Mouse (Mus musculus) stomach, embryonic 15.5 days (tissue): ENCODE results near the gene Diras2. TPM values are rescaled to one million over a fixed set of nuclear protein-coding genes. Genes with fewer than 3 reads are reported as not detected.

Experiments used
- ATAC-seq: fragments of 200-750 bp; cut with Nextera tagmentation; 2 replicates; pipeline ENCODE4 v1.8.0; 2017; ENCODE audit warnings: low read depth, moderate number of reproducible peaks, moderate TSS enrichment; ENCODE audit not compliant: insufficient read depth, low FRiP score
- H3K27ac ChIP-seq: fragments of 300-500 bp; sonication (generic); 2 replicates; pipeline ENCODE4 v1.5.1; 2015; ENCODE audit warnings: mild to moderate bottlenecking, inconsistent platforms
- H3K27me3 ChIP-seq: fragments of 300-500 bp; sonication (generic); replicated peaks from 2 replicates; pipeline ENCODE4 v1.6.1; 2015; ENCODE audit warnings: inconsistent platforms
- H3K36me3 ChIP-seq: fragments of 300-500 bp; sonication (generic); 2 replicates; pipeline ENCODE4 v1.6.1; 2015; ENCODE audit warnings: inconsistent platforms
- H3K4me1 ChIP-seq: fragments of 300-500 bp; sonication (generic); 2 replicates; pipeline ENCODE4 v1.6.1; 2015; ENCODE audit warnings: inconsistent platforms
- H3K4me2 ChIP-seq: fragments of 300-500 bp; sonication (generic); 2 replicates; pipeline ENCODE4 v1.6.1; 2015; ENCODE audit warnings: mild to moderate bottlenecking, inconsistent platforms
- H3K4me3 ChIP-seq: fragments of 300-500 bp; sonication (generic); replicated peaks from 2 replicates; pipeline ENCODE4 v1.5.1; 2015; ENCODE audit warnings: inconsistent platforms
- H3K9ac ChIP-seq: fragments of 300-500 bp; sonication (generic); 2 replicates; pipeline ENCODE4 v1.6.1; 2015; ENCODE audit warnings: inconsistent platforms
- H3K9me3 ChIP-seq: fragments of 300-500 bp; sonication (generic); 2 replicates; pipeline ENCODE4 v1.6.1; 2016; ENCODE audit warnings: inconsistent platforms
- WGBS: fragments of 180-500 bp; shearing (Covaris S2); methylation state at CpG from one replicate; pipeline ENCODE4 v1.1.7; 2015; 5-methylcytosine and 5-hydroxymethylcytosine counted together
- polyA plus RNA-seq: library from polyadenylated mRNA; unstranded; fragments of >200 nt; fragmentation: Nextera tagmentation; extraction: Ambion mirVana; gene quantifications from 2 replicates; pipeline ENCODE4 v1.2.1, GENCODE M21; 2015

Gene Diras2
- polyA plus RNA-seq, 1 experiment from 2014 or later: 0.55 TPM

DNA sequence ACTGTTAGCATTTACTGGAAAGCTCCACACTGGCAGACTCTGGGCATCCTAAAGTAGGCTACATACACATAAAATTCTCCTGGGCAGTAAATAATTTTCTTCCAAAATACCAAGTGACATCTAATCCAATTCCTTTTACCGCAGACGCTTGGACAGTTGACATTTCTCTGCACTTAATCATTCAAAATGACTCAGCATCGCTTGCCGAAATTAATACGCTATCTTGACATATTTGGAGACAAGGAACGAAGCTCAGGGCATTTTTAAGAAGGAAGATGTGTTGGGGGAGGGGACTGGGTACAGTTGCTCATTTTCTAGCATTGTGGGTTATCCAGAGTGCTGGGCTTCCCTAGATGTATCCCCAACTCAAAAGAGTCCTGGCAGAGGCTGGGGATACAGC is 15.2 kb upstream of the Diras2 start:
- no peak overlapping the region for H3K9ac ChIP-seq
- ATAC-seq: no peak
- H3K4me3 ChIP-seq: no peak overlapping the region
- no peaks in the 10 kb centered on the region for H3K36me3 ChIP-seq
- WGBS: 69% methylated on average over 6 of the region's 6 CpGs
- no peak overlapping the region for H3K4me2 ChIP-seq
- H3K9me3 ChIP-seq: no peaks in the 10 kb centered on the region
- H3K27ac ChIP-seq: no peak overlapping the region
- no peaks in the 10 kb centered on the region for H3K27me3 ChIP-seq
- H3K4me1 ChIP-seq: no peaks in the 10 kb centered on the region

DNA sequence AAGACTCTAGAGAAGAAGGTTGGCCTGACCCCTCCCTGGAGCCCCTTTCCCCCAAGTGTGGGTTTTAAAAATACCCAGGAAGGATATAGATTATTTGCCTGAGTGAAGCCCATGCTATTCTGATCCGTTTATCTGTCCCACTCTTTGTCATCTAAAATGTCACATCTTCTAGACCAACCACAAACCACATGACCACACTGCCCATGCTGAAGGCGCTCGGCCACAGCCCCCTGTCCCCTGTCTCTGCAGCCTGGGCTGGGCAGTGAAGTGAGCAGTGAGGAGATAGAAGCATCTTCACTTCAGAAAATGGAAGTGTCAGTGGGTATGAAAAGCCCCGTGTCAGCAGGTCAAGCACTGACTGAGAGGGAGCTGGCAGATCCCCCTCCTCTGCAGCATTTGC is 11.6 kb upstream of the Diras2 start:
- no peaks in the 10 kb centered on the region for H3K4me1 ChIP-seq

DNA sequence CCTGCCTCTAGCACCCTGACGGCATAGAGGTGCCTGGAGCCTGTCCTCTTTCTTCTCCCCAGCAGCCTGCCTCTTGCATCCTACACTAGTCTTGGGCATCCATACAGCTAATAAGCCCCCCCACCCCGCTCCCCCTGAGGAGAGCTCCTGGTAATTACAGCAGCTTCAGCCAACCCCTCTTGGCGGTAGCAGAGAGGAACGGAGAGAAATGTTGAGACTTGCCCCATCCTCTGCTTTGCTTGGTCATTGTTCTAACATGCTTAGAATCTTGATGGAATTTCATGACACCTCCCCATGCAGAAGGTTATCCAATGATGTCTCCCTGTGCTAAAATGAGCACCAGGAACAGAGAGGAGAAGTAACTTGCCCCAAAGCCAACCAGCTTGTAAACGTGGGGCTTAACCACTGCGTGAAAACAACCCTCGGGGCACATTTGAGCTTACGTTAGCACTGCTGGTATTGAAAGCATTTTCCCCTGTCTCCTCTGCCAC is 11.0 kb upstream of the Diras2 start:
- H3K36me3 ChIP-seq: no peaks in the 10 kb centered on the region
- no peak for ATAC-seq
- no peaks in the 10 kb centered on the region for H3K9me3 ChIP-seq
- no peak overlapping the region for H3K4me3 ChIP-seq
- no peak overlapping the region for H3K9ac ChIP-seq
- WGBS: 69% methylated on average over 8 of the region's 8 CpGs
- no peaks in the 10 kb centered on the region for H3K27me3 ChIP-seq
- no peak overlapping the region for H3K4me2 ChIP-seq
- no peak overlapping the region for H3K27ac ChIP-seq
- H3K4me1 ChIP-seq: no peaks in the 10 kb centered on the region

More for the DNA sequence above, 11.6 kb upstream of the Diras2 start:
- Histone ChIP-seq H3K27ac (no peak overlapping the region), H3K9ac (no peak overlapping the region), H3K27me3 (no peaks in the 10 kb centered on the region), H3K4me2 (no peak overlapping the region), H3K9me3 (no peaks in the 10 kb centered on the region), H3K4me3 (no peak overlapping the region), H3K36me3 (no peaks in the 10 kb centered on the region)
- 75% methylated on average over 4 of the region's 4 CpGs for WGBS
- no peak for ATAC-seq

DNA sequence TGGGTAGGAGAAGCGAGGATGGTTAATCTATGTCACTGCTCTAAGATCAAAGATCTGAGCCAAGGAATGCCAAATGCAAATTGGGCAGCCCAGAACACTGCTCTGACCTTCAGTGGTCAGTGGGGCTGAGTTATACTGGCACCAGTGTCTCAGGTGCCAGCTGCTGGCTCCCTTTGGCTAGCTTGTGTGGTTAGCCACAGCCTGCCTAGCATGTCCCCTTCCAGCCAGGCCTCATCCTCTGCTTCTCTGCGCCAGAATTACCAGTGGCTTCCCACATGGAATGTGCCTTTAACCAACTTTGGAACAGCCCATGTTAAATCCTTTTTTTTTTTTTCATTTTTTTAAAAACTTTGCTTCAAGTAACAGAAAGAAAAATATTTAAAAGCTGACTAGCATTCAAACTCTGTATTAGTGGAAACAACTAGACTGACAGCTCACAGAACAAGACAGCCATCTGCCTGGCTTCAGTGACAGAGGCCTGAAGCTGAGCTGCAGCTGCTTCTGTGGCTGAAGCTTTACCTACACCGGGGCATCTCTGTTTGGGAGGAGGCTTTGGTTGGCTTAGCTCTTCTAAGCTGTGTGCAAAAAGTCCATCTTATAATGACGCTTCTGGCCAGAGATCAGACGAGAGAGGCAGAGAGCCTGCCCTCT is 10.4 kb upstream of the Diras2 start:
- Histone ChIP-seq H3K9me3 (no peaks in the 10 kb centered on the region), H3K36me3 (no peaks in the 10 kb centered on the region), H3K4me1 (no peaks in the 10 kb centered on the region), H3K4me3 (no peak overlapping the region), H3K27ac (no peak overlapping the region), H3K9ac (no peak overlapping the region), H3K4me2 (no peak overlapping the region), H3K27me3 (no peaks in the 10 kb centered on the region)
- no peak for ATAC-seq
- 61% methylated on average over 5 of the region's 5 CpGs for WGBS

DNA sequence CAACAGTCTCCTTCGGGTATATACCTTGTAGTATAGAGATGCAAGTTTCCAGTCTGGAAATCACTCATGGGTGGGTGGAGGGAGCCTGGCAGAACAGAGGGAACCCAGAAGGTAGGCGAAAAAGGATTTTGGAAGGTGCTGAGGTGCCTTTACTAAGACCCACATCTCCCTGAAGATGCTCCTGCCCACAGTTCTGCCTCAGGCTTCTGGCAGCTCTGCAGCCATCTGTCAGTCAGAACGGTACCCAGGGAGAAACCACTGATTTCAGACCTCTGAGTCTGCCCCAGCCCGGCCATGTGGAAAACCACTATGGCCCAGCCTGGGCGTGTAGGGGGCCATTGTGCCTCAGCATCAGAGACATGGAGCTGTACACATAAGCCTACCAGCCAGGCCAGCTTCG is 8.4 kb upstream of the Diras2 start:
- no peak overlapping the region for H3K4me2 ChIP-seq
- 78% methylated on average over 6 of the region's 6 CpGs for WGBS
- no peaks in the 10 kb centered on the region for H3K27me3 ChIP-seq
- no peak overlapping the region for H3K9ac ChIP-seq
- no peak overlapping the region for H3K27ac ChIP-seq
- no peak for ATAC-seq
- no peaks in the 10 kb centered on the region for H3K36me3 ChIP-seq
- no peak overlapping the region for H3K4me3 ChIP-seq
- no peaks in the 10 kb centered on the region for H3K9me3 ChIP-seq
- H3K4me1 ChIP-seq: no peaks in the 10 kb centered on the region

DNA sequence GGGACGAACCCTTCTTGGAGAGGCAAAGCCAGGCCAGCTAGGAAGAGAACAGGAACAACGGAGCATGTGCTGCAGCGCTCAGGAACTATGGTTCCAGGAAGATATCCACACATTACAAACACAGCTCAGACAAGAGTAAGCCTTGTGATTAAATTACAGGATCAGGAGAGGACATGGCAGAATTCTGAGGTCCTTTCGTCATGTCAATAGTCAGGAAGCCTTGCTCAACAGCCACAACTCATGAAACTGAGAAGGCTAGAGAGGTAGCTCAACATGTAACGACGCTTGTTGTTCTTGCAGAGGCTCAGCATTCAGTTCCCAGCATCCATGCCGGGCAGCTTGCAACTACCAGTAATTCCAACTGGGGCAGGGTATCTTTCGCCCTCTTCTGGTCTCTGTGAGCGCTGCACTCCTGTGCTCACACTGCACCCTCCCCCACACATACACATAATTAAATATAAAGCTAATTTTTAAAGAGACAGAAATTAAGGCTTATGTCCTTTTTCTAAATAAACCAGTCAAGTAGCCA is 7.6 kb upstream of the Diras2 start:
- no peak for ATAC-seq
- H3K27me3 ChIP-seq: no peaks in the 10 kb centered on the region
- H3K4me2 ChIP-seq: no peak overlapping the region
- H3K9me3 ChIP-seq: no peaks in the 10 kb centered on the region
- no peak overlapping the region for H3K27ac ChIP-seq
- H3K4me1 ChIP-seq: no peaks in the 10 kb centered on the region
- no peaks in the 10 kb centered on the region for H3K36me3 ChIP-seq
- no peak overlapping the region for H3K4me3 ChIP-seq
- WGBS: 84% methylated on average over 9 of the region's 9 CpGs
- no peak overlapping the region for H3K9ac ChIP-seq

DNA sequence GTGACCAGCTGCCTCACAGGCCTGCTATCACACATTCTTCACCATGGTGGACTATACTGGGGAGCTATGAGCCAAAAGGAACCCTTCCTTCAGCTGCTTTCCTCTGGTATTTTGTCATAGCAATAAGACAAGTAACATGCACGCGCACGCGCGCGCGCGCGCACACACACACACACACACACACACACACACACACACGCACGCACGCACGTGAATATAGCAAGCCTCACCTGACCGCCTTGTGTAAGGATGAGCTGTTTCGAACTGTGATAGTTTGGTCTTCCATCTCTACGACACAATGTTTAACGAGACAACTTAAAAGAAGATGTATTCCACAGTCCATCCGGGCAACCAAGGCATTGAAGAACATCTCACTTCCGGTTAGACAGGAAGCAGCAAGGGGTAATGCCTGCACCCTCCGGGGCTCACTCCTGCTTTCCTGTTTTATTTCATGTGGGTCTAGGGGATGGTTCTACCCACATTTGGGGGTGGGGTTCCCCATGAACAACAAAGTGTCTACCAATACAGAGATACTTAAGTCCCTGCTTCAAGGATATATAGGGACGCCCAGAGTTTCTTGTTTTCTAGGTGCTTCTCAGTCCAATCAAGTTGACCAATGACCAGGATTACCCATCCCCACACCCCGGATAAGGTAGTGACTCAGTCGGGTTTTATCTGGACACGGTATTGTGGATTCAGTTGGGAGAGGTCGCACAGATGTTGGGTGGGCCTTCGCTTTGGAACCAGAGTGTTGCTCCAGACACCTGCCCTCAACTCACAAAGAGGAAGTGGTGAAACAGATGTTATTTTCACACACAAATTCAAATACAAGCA is 6.9 kb upstream of the Diras2 start:
- Histone ChIP-seq H3K9ac (no peak overlapping the region), H3K36me3 (no peaks in the 10 kb centered on the region), H3K9me3 (no peaks in the 10 kb centered on the region), H3K27ac (no peak overlapping the region), H3K4me3 (no peak overlapping the region), H3K4me1 (no peaks in the 10 kb centered on the region), H3K4me2 (no peak overlapping the region), H3K27me3 (no peaks in the 10 kb centered on the region)
- WGBS: 93% methylated on average over 26 of the region's 26 CpGs
- ATAC-seq: no peak

DNA sequence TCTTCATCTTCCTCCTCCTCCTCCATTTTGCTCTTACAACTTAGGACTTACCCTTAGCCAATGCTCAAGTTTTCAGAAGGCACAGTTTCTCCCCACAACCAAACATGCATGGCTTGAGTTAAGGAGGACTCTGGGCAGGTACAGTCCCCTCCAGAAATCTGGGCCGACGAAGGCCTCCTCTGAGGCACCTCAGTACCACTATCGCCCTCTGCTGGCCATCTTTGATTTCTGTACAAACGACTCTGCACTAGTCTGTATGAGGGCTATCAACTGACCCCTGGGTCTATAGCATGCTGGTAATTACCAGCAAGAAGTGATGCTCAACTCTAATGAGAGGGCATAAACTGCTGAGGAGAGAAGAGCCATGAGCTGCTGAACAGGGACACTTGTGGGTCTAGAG is 4.5 kb upstream of the Diras2 start:
- Histone ChIP-seq H3K27me3 (no peaks in the 10 kb centered on the region; the same call in 1 of the 2 replicates), H3K27ac (no peak overlapping the region), H3K9ac (no peak overlapping the region), H3K36me3 (no peaks in the 10 kb centered on the region), H3K4me3 (no peak overlapping the region), H3K4me1 (0 out of 2 replicates have a peak, but pooled peaks cover under 1% of the 10 kb centered on the region), H3K4me2 (no peak overlapping the region), H3K9me3 (no peaks in the 10 kb centered on the region)
- WGBS: 9% methylated on average over 4 of the region's 4 CpGs
- ATAC-seq: no peak

DNA sequence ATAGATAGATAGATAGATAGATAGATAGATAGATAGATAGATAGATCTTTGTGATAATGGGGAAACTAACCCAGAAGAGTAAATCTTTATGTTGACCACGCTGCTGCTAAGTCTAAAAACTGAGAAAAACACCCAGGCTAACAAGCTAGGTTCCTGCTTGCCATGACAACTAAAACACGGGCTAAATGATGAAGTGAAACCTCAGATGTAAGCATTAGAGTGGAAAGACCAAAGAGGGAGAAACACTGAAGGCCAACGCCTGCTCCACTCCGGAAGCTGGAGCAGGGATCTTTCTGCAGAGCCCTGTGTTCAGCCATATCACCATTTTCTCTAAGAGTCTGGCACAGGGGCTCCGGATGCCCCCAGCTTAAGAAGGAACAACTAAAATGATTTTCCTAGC is 2.6 kb upstream of the Diras2 start:
- ATAC-seq: no peak
- Histone ChIP-seq H3K4me2 (no peak overlapping the region), H3K9me3 (no peaks in the 10 kb centered on the region), H3K9ac (no peak overlapping the region), H3K27me3 (peaks cover 15% of the 10 kb centered on the region), H3K4me1 (peaks cover 6% of the 10 kb centered on the region), H3K4me3 (no peak overlapping the region), H3K27ac (no peak overlapping the region), H3K36me3 (no peaks in the 10 kb centered on the region)
- WGBS: 80% methylated on average over 5 of the region's 5 CpGs

DNA sequence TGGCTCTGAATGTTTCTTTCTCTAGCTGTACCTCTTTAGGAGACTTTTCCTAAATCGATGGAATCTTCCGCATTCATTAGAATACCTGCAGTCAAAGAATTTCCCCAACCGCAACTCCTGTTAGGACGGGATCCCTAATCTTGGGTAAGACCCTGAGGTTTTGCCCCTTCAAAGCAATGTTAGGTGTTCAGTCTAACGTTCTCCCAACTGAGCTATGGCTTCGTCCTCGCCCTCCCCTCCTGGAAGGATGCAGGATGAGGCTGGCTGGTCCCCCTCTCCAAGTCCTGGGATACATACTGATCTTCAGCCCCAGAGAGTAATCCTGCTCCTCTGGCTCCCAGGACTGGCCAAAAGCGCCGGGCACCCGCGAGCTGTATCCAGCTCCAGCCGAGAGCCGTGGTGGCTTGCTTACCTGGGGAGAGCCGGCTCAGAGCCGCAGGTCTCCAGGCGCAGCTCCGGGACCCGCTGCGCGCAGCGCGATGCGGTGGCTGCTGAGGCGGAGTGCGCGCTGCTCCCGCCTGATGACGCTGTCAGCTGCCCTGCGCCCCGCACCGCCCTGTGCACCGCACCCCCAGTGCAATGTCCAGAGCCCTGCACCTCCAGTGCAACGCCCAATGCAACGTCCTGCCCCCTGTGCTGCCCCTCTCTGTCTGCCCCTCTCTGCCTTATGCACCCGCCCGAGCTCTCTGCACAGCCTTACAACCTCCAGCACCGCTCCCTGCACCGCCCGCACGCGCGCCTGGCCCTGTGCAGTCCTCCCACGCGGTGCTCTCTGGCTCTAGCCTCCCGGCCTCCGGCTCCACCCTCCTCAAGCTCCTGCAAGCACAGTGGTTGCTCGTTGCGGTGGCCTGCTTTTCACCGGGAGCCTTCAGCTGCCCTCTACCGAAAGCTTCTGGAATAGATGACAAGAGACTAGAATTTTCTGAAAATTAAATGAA is 802 bp downstream of the Diras2 start:
- 3% methylated on average over 47 of the region's 50 CpGs for WGBS
- peak overlapping the region; percentile 85 for H3K4me2 ChIP-seq
- peak overlapping the region; percentile 44 for H3K4me3 ChIP-seq
- no peaks in the 10 kb centered on the region for H3K9me3 ChIP-seq
- H3K36me3 ChIP-seq: no peaks in the 10 kb centered on the region
- no peak overlapping the region for H3K27ac ChIP-seq
- H3K4me1 ChIP-seq: peaks cover 6% of the 10 kb centered on the region
- peak overlapping the region; percentile 7 for H3K9ac ChIP-seq
- peak; percentile 94; the same call in 1 of the 2 replicates for ATAC-seq
- peaks cover 16% of the 10 kb centered on the region for H3K27me3 ChIP-seq

DNA sequence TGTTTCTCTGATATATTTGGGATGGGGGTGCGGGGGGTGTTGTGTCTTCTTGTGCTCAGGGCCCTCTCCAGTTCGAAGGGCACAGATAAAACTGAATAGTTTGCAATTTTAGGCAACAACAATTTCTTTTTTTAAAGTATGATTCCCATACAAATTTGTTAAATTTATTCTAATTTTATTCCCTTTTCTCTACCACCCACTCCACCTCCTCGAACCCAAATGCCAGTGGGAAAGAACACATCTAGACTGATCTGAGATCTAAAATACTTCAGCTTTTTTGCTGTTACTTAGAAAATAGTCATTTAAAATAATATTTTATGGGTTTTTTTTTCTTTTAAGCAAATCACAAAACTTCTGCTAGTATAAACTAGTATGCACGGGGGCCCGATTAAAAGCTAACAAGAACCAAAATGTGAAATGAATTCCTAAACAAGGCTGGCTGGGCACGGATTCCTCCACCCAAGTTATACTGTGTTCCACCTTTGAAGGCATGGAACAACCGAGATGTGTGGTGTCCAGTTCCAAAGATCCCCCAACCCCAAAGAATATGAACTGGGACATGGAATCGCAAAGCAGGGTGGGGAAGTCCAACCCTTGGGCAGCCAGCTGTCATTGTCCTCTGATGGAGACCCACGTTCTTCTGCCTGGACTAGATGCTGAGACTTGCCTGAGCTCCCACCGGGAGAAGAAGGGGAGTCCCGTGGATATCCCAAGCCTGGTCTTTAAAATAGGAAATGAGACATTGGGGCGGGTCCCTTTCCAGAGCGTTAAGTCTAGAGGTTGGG is 1.7 kb downstream of the Diras2 start:
- Histone ChIP-seq H3K27ac (no peak overlapping the region), H3K4me2 (peak overlapping the region; percentile 85; the same call in 1 of the 2 replicates)
- 65% methylated on average over 13 of the region's 13 CpGs for WGBS

More for the DNA sequence above, 1.7 kb downstream of the Diras2 start:
- no peak overlapping the region for H3K9ac ChIP-seq
- H3K36me3 ChIP-seq: no peaks in the 10 kb centered on the region
- H3K4me1 ChIP-seq: peaks cover 6% of the 10 kb centered on the region
- H3K4me3 ChIP-seq: peak overlapping the region; percentile 44
- peaks cover 16% of the 10 kb centered on the region for H3K27me3 ChIP-seq
- H3K9me3 ChIP-seq: no peaks in the 10 kb centered on the region
- no peak for ATAC-seq
